Mouse (Mus musculus): ENCODE measurements around the gene Ccr3. TPM values are rescaled to one million over a fixed set of nuclear protein-coding genes. Genes with fewer than 3 reads are reported as not detected.

Gene Ccr3
- polyA plus RNA-seq, 1 experiment = 0.25 TPM

GRCm38 (mm10) chr9:124013270-124013669, 8.5 kb upstream of the Ccr3 start:
- TF ChIP-seq POLR2A (IDR thresholded peaks at IDR 0.05; ENCODE audit: low read depth, low read length) (no peak), CTCF (IDR thresholded peaks at IDR 0.05; ENCODE audit: extremely low read depth, insufficient read length, insufficient replicate concordance, low read depth, low read length) (no peak)
- Histone ChIP-seq H3K4me3 (ENCODE audit: low read depth, low read length) (no peak overlapping the region), H3K27ac (ENCODE audit: insufficient read depth, low read depth, low read length) (no peak overlapping the region), H3K36me3 (ENCODE audit: control insufficient read depth, insufficient read depth, low read length) (no peaks in the 10 kb centered on the region), H3K4me1 (ENCODE audit: control insufficient read depth, insufficient read depth, insufficient read length, low read length) (no peaks in the 10 kb centered on the region), H3K27me3 (ENCODE audit: control insufficient read depth, insufficient read depth, low read length) (no peaks in the 10 kb centered on the region)
- 85% methylated on average over 3 of the region's 3 CpGs for WGBS

GRCm38 (mm10) chr9:124014985-124015652, 6.7 kb upstream of the Ccr3 start:
- TF ChIP-seq CTCF (IDR thresholded peaks at IDR 0.05; ENCODE audit: extremely low read depth, insufficient read length, insufficient replicate concordance, low read depth, low read length) = no peak
- no peaks in the 10 kb centered on the region for H3K27me3 ChIP-seq (ENCODE audit: control insufficient read depth, insufficient read depth, low read length)
- H3K4me1 ChIP-seq (ENCODE audit: control insufficient read depth, insufficient read depth, insufficient read length, low read length) = no peaks in the 10 kb centered on the region
- WGBS = 79% methylated on average over 2 of the region's 2 CpGs
- no peaks in the 10 kb centered on the region for H3K36me3 ChIP-seq (ENCODE audit: control insufficient read depth, insufficient read depth, low read length)
- no peak overlapping the region for H3K4me3 ChIP-seq (ENCODE audit: low read depth, low read length)
- no peak overlapping the region for H3K27ac ChIP-seq (ENCODE audit: insufficient read depth, low read depth, low read length)

GRCm38 (mm10) chr9:124016048-124016447, 5.7 kb upstream of the Ccr3 start:
- 67% methylated on average over 2 of the region's 2 CpGs for WGBS
- no peaks in the 10 kb centered on the region for H3K36me3 ChIP-seq (ENCODE audit: control insufficient read depth, insufficient read depth, low read length)
- TF ChIP-seq POLR2A (IDR thresholded peaks at IDR 0.05; ENCODE audit: low read depth, low read length) (no peak), CTCF (IDR thresholded peaks at IDR 0.05; ENCODE audit: extremely low read depth, insufficient read length, insufficient replicate concordance, low read depth, low read length) (no peak)
- no peak overlapping the region for H3K4me3 ChIP-seq (ENCODE audit: low read depth, low read length)
- H3K27me3 ChIP-seq (ENCODE audit: control insufficient read depth, insufficient read depth, low read length) = no peaks in the 10 kb centered on the region
- no peak overlapping the region for H3K27ac ChIP-seq (ENCODE audit: insufficient read depth, low read depth, low read length)
- H3K4me1 ChIP-seq (ENCODE audit: control insufficient read depth, insufficient read depth, insufficient read length, low read length) = no peaks in the 10 kb centered on the region

- H3K4me1 ChIP-seq (ENCODE audit: control insufficient read depth, insufficient read depth, insufficient read length, low read length) = no peaks in the 10 kb centered on the region
- no peaks in the 10 kb centered on the region for H3K36me3 ChIP-seq (ENCODE audit: control insufficient read depth, insufficient read depth, low read length)
- no peaks in the 10 kb centered on the region for H3K27me3 ChIP-seq (ENCODE audit: control insufficient read depth, insufficient read depth, low read length)
- WGBS = 75% methylated on average over 3 of the region's 3 CpGs
- no peak for TF ChIP-seq POLR2A (IDR thresholded peaks at IDR 0.05; ENCODE audit: low read depth, low read length)
- TF ChIP-seq CTCF (IDR thresholded peaks at IDR 0.05; ENCODE audit: extremely low read depth, insufficient read length, insufficient replicate concordance, low read depth, low read length) = no peak
- H3K4me3 ChIP-seq (ENCODE audit: low read depth, low read length) = no peak overlapping the region
- H3K27ac ChIP-seq (ENCODE audit: insufficient read depth, low read depth, low read length) = no peak overlapping the region
These were observed 1.9 kb upstream of the Ccr3 start for GRCm38 (mm10) chr9:124019887-124020286.

GRCm38 (mm10) chr9:124033345-124033744, 11.6 kb downstream of the Ccr3 start:
- Histone ChIP-seq H3K27me3 (ENCODE audit: control insufficient read depth, insufficient read depth, low read length) (no peaks in the 10 kb centered on the region), H3K4me1 (ENCODE audit: control insufficient read depth, insufficient read depth, insufficient read length, low read length) (no peaks in the 10 kb centered on the region), H3K4me3 (ENCODE audit: low read depth, low read length) (no peak overlapping the region), H3K27ac (ENCODE audit: insufficient read depth, low read depth, low read length) (no peak overlapping the region), H3K36me3 (ENCODE audit: control insufficient read depth, insufficient read depth, low read length) (no peaks in the 10 kb centered on the region)
- 49% methylated on average over 1 of the region's 1 CpGs for whole genome bisulfite sequencing
- TF ChIP-seq POLR2A (IDR thresholded peaks at IDR 0.05; ENCODE audit: low read depth, low read length) (no peak), CTCF (IDR thresholded peaks at IDR 0.05; ENCODE audit: extremely low read depth, insufficient read length, insufficient replicate concordance, low read depth, low read length) (peak; percentile 47; the same call in 1 of the 2 replicates)

- H3K4me3 ChIP-seq (ENCODE audit: low read depth, low read length) = no peak overlapping the region
- no peaks in the 10 kb centered on the region for H3K4me1 ChIP-seq (ENCODE audit: control insufficient read depth, insufficient read depth, insufficient read length, low read length)
- no peaks in the 10 kb centered on the region for H3K36me3 ChIP-seq (ENCODE audit: control insufficient read depth, insufficient read depth, low read length)
- H3K27ac ChIP-seq (ENCODE audit: insufficient read depth, low read depth, low read length) = peak overlapping the region; percentile 11; the same call in 1 of the 2 replicates
- no peaks in the 10 kb centered on the region for H3K27me3 ChIP-seq (ENCODE audit: control insufficient read depth, insufficient read depth, low read length)
- 18% methylated on average over 4 of the region's 4 CpGs for WGBS
- TF ChIP-seq POLR2A (IDR thresholded peaks at IDR 0.05; ENCODE audit: low read depth, low read length) = no peak
- no peak for TF ChIP-seq CTCF (IDR thresholded peaks at IDR 0.05; ENCODE audit: extremely low read depth, insufficient read length, insufficient replicate concordance, low read depth, low read length)
These were observed 15.9 kb downstream of the Ccr3 start for GRCm38 (mm10) chr9:124037707-124038106.

- 37% methylated on average over 2 of the region's 2 CpGs for WGBS
- H3K27ac ChIP-seq (ENCODE audit: insufficient read depth, low read depth, low read length) = no peak overlapping the region
- H3K36me3 ChIP-seq (ENCODE audit: control insufficient read depth, insufficient read depth, low read length) = no peaks in the 10 kb centered on the region
- H3K4me3 ChIP-seq (ENCODE audit: low read depth, low read length) = no peak overlapping the region
- H3K4me1 ChIP-seq (ENCODE audit: control insufficient read depth, insufficient read depth, insufficient read length, low read length) = no peaks in the 10 kb centered on the region
- TF ChIP-seq CTCF (IDR thresholded peaks at IDR 0.05; ENCODE audit: extremely low read depth, insufficient read length, insufficient replicate concordance, low read depth, low read length) = no peak
- no peak for TF ChIP-seq POLR2A (IDR thresholded peaks at IDR 0.05; ENCODE audit: low read depth, low read length)
- H3K27me3 ChIP-seq (ENCODE audit: control insufficient read depth, insufficient read depth, low read length) = no peaks in the 10 kb centered on the region
These were observed 16.4 kb downstream of the Ccr3 start for GRCm38 (mm10) chr9:124038158-124038582.

Measured in small intestine, adult 2 months (tissue).